Mouse (Mus musculus) cerebellum, postnatal 10 days (tissue): ENCODE data around the gene Clic3.

ENCODE experiments used
- DNase-seq, 2 experiments: peaks; one replicate each; pipeline ENCODE4 v3.0.0; 2021; ENCODE audit warnings: mixed read lengths in 2 of 2

The Clic3 gene

GRCm38 (mm10) chr2:25442682-25443081, 14.0 kb upstream of the Clic3 start:
- no peak for DNase-seq

GRCm38 (mm10) chr2:25450853-25451647, 5.6 kb upstream of the Clic3 start:
- no peak for DNase-seq

GRCm38 (mm10) chr2:25452951-25453350, 3.7 kb upstream of the Clic3 start:
- DNase-seq, result no peak

DNA sequence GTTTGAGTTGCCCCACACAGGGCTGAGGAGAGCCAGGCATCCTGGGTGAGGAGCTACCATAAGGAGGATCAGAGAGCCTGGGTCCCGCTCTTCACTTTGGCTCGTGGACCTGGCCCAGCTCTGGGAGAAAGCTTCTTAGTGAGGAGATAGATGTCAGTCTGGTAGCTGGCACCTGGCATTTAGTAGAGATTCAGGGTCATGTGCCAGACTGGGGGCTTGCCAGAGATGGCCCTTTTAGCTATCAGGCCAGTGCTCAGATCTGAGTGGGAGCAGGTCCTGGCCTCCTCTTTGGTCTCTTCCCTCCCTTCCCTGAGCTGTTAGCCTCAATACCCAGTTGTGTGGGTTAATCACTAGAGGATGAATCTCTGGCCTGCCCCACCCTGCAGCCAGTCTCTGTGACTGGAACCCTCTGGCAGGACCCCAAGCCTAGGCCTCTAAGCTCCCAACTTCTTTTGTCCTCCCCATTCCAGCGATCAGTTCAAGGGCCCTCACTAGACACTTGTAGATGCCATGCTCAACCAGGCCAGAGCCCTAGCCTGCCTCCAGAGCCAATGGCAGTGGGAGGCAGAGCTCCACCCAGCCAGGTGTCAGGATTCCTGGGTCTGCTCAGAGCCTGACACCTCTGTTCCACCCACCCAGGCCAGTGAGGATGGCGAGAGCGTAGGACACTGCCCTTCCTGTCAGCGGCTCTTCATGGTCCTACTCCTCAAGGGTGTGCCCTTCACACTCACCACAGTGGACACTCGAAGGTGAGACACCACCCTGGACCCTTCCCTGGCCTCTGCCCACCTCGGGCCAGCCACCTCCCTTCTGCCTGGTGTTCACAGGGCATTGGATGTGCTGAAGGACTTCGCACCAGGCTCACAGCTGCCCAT, 621 bp downstream of the Clic3 start:
- DNase-seq, result peak; percentile 88

GRCm38 (mm10) chr2:25458911-25459310, 2.3 kb downstream of the Clic3 start:
- DNase-seq, result peak; percentile 69 to 73

GRCm38 (mm10) chr2:25460135-25460534, 3.5 kb downstream of the Clic3 start:
- DNase-seq, result peak in 1 of 2 experiments; percentile 72

DNA sequence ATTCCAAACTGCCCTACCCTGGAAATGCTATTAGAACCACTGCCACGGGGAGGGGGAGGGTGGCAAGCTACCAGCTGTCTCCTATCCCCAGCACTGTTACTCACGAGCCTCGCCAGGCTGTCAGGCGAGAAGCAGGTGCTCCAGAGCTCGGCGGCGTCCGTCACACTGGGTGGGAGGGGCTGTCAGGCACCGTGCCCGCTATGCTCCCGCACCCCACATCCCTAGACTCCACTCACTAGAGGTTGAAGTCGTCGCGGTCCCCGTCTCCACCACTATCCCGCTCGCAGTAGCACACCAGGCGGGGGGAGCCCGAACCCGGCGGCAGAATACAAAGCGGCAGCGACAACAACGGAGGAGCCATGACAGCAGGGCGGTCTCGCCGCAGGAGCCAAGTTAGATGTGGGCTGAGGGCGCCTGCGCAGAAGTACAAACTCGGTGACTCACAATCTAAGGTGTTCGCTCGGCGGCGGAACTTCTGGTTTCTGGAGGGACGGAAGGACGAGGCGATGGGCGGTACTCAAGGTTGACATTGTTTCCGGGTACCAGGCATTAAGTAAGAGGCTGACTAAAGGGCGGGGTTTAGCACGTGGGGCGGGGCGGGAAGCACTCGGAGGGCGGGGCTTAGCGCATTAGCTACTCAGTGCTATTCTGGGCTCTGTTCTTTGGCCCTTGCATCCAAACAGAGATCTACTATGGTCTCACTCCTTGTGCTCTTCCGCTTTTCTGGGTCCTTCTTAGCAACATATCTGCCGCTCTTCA, 4.1 kb downstream of the Clic3 start, which contains the start of gene Paxx:
Gene Paxx (minus strand): TSS at position 544 of the 759 bp plus-strand sequence.
- DNase-seq, result peak; percentile 93

DNA sequence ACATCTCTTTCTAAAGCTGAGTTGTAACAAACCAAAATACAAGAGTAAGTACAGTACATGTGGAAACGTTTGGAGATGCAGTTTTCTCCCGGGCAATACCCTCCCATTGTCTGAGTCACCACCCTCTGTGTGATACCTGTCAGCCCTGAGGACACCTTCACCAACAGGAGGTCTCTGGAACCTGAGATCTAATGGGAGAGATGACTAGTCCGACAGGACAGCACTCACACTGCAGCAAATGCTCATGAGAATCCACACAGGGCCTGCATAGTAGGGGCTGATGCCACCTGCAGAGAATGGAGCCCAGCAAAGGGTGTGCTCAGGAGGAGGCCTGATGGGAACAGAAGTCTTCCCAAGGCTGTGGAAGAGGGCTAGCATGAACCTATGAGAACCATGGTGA, 4.8 kb downstream of the Clic3 start:
- DNase-seq, result peak in 1 of 2 experiments; percentile 32

GRCm38 (mm10) chr2:25463630-25464029, 7.0 kb downstream of the Clic3 start:
- DNase-seq, result peak; percentile 60 to 71

GRCm38 (mm10) chr2:25465256-25465655, 8.6 kb downstream of the Clic3 start:
- no peak for DNase-seq

DNA sequence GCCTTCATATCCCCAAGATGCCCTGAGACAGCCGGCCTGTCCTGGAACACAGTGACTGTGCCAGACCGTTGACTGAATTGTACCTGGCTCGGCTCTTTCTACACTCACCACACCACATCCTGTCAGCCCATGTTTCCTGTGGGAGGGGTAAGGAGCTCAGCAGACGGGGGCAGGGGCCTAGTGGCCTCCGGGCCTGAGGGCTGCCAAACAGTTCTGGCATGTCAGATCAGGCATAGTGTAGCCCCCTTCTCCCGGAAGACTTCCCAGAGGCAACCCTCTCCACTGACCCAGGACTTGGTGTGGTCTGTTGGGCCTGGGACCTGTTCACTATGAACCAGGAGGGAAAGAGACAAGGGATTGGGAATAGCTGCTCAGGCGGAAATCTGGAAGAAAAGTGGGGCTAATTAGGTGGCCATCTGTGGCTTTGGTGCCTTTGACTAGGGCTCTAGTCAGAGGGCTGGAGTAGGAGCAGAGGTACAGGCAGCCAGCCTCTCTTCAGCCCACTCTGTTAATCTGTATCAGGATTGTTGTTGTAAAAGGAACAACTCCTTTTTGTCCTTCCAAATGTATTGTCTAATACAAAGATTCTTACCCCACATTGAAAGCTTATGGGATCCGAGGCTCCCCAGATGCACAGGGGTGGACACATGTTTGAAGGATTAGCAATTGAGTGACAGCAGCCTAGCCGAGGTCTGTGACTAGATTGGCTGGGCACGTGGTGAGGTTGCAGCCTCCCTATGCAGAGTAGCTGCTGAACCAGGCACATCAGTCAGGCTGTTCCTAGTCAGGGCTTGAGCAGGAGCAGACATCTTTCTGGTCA, 9.4 kb downstream of the Clic3 start:
- DNase-seq, result peak; percentile 59 to 65

DNA sequence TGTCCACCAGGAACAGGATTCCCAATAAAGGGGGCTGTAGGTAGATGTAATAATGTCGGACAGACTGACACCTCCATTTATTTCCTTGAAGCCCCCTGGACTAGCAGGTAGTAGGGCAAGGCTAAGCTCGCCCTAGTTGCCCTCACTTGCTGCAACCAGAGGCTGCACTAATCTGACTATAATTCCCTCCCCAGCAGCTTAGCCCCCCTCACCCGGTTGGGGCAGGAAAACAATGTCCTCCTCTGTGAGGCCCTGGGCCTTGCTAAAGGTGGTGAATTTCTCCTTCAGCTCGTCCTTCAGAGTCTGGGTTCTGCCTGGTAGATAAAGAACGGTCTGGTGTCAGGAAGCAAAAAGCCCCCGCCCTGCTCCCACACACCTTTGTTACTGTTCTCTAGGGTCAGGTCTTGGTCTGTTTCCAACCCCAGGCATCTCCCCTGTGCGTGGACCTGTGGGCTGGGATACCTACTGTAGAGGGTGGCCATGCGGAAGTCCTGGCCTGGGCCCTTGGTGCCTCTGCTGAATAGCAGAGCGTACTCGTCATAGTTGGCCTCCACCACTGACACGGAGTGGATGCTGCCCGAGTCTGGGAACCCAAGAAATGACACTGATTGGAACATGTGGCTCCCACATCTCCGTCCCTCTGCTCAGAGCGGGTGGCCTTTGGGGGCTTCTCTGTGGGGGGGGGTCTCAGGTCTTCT, 11.1 kb downstream of the Clic3 start:
- DNase-seq, result no peak

DNA sequence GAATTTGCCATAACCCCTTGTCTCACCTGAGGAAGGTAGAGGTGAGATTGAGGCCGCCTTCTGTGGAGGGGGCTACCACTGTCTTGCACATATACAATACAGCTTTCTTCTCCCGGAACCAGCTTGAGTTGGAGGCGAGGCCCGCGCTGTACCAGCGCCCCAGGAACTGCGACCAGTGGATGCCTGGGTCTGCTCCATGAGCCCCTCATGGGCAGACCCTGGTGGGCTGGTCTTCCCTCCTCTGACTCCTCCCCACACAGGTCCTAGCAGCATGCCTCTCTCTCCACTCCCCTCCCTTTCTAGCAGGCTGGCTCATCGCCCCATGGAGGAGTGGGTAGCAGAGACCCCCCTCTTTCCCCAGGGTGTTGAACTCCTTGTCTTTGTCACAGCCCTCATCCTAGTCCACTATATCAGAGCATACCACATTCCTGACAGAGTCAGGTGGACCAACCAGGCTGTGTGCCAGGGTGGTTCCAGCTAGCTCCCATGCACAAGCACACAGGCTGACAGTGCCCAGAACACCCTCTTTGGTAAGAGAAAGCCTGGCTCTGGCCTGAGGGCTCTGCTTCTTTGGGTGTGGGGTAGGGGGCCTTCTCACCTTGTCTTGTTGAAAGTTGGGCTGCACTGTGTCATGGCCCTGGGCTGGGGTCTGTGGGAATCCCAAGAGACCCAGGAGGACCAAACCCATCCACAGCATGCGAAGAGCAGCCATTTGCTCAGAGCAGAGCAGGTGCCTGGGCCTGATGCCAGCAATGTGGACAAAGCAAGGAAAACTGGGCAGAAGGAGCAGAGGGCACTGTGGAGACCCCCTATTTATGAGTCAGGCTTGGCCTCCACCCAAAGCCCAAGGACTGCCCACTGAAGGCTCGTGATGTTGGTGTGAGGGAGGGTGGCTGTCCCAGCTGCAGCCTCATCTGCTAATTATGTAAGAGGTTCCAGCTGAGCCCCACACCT, 12.6 kb downstream of the Clic3 start:
- peak; percentile 92 to 94 for DNase-seq

DNA sequence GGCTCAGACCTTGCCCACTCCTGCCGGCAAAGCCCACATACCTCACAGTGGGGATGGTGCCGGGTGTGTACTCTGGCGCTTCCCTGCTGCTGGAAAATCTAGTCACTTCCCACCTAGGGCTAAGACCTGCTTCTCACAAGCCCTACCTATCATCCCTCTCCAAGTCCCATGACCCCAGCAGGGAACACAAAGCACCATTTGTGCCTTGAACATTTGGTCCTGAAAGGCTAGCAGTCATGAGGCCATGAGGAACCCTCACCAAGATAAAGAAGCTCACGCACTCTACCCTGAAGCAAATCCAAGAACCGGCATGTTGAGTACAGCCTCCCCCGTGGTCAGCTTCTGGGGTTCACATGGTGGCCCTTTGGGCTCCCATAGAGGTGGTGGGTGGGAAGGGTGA, 13.3 kb downstream of the Clic3 start, which contains the start of gene Ptgds:
Gene Ptgds (minus strand): TSS at position 78 of the 400 bp plus-strand sequence.
- no peak for DNase-seq

DNA sequence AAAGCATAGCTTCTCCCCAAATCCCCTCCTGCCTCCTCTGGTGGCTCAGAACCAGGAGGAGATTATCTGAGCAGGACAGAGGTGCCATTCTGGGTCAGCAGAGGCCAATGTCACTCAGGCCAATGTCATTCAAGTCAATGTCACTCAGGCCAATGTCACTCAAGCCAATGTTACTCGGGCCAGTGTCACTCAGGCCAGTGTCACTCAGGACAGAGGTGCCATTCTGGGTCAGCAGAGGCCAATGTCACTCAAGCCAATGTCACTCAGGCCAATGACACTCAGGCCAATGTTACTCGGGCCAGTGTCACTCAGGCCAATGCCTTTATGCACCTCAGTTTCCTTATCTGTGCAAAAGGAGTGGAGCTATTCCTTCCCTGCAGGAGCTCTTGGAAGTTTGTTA, 15.9 kb downstream of the Clic3 start:
- DNase-seq, result no peak

DNA sequence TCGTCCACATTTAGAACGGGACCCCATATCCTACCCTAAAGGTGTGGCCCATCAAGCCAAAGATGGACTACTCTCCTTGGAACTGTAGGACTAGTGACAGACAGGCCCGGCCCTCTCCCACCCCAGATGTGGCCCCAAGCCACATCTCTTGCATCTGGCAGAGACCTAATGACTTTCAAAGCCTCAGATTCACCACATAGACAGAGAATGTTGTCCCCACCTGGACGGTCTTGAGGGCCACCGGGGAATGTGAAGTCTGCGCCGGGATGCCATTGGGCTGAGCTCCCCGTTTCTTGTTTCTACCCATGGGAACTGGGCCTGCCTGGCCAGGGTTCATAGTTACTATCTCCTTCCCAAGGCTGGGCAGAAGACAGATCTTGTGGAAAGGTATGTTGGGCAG, 20.9 kb downstream of the Clic3 start:
- no peak for DNase-seq

GRCm38 (mm10) chr2:25477967-25478675, 21.5 kb downstream of the Clic3 start:
- peak; percentile 95 to 97 for DNase-seq

DNA sequence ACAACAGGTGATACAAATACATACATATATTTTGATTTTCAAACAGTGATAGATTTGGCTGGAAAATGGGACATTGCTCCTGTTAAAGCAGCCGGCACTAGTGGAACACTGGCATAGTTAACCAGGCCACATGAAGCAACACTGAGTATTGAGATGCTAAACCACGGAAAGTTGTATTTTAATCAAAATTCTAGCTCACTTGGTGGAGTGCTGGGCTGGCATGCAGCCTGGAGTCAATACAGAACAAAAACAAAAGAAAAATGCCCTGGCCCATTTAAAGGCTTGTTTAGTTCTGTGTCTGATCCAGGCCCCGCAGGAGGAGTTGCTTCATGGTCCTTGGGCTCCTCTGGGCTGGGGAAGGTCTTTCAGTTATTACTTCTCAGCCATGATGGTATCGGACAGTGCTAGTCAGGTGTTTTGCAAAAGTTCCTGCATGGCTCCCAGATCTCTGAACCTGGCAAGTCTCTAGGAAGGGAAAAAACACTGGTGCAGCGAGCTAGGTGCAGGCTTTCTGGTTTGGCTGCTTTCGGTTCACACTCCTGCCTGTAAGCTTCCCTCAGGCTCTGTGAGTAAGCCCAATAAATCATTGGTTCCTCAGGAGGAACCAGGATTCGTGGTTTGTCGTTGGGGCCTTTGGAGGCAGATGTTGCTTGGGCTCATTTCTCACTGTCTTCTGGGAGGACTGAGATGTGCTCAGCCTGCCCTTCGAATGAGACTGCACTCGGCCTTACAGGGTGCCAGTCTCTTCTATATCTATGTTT, 23.1 kb downstream of the Clic3 start:
- DNase-seq, result no peak

DNA sequence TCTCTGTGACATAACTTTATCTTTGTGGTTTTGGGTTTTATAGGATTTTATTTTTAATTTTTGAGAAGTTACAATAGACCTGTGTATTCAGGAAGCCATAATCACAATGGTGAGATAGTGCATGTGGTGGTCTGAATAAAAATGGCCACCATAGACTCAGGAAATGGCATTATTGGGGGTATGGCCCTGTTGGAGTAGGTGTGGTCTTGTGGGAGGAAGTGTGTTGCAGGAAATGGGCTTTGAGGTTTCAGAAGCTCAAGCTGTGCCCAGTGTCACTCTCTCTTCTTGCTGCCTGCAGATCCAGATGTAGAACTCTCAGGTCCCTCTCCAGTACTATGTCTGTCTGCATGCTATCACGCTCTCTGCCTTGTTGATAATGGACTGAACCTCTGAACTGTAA, 23.9 kb downstream of the Clic3 start:
- DNase-seq, result no peak
